Mouse (Mus musculus): ENCODE measurements at regions not wholly inside any gene's neighbourhood (a gene's known extent, or its start where the extent isn't known, plus 50 kb on each side); places are given as distances from the start of the nearest gene placed in this dataset.

DNA sequence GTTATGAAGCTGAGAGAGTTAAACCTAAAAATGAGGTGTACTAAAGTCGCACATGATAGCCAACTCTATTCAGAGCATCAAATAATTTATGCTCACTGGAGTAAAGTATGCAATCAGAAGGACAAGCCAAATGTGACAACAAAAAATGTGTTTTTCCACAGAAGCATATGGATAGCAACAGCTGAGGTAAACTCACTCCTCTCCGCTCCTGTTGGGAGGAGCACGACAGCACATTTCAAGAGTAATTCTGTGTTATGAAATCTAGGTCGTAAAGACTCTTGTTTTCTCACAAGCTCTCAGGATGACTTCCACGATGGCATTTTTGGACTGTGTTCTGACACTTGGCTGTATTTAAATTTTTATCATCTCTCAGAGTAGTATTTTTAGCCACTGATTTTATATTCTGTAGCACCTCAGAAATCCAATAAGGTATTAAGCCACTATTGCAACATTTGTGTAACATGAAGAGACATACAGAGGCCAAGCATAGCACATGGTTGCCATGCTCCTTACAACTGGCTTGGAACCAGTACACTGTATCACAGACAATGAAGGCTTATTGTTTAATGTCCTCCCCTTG lies 70.3 kb upstream of the Mbnl1 start:
- Histone ChIP-seq H3K27ac (ENCODE audit: insufficient read depth, low read depth, low read length) (no peak overlapping the region), H3K4me1 (ENCODE audit: control insufficient read depth, insufficient read depth, low read length) (peaks cover 6% of the 10 kb centered on the region)
- TF ChIP-seq POLR2A (IDR thresholded peaks at IDR 0.05; ENCODE audit: borderline replicate concordance, low read depth, low read length) (no peak), CTCF (IDR thresholded peaks at IDR 0.05; ENCODE audit: low read depth, low read length) (no peak)

DNA sequence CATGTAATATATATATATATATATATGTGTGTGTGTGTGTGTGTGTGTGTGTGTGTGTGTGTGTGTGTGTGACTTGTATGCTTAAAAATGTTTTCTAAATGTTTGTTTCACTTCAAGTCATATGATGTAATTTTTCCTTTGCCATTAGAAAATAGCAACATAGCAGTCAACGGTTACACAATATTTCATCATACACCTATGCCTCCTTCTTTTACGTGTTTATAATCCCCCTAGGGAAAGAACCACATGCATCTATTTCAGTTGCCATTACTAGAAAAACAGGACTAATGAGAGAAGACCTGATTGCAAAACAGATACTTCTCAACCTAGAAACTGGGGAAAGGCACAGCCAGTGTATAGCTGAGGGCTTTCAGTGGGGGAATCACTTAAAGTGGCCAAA lies 65.2 kb upstream of the Mbnl1 start:
- TF ChIP-seq POLR2A (IDR thresholded peaks at IDR 0.05; ENCODE audit: borderline replicate concordance, low read depth, low read length) (no peak), CTCF (IDR thresholded peaks at IDR 0.05; ENCODE audit: low read depth, low read length) (no peak)
- no peak overlapping the region for H3K4me3 ChIP-seq (ENCODE audit: insufficient read depth, low read length)
- H3K4me1 ChIP-seq (ENCODE audit: control insufficient read depth, insufficient read depth, low read length), result peaks cover 14% of the 10 kb centered on the region
- peak overlapping the region; percentile 51 for H3K27ac ChIP-seq (ENCODE audit: insufficient read depth, low read depth, low read length)

More for the DNA sequence above, 70.3 kb upstream of the Mbnl1 start:
- H3K4me3 ChIP-seq (ENCODE audit: insufficient read depth, low read length), result no peak overlapping the region

DNA sequence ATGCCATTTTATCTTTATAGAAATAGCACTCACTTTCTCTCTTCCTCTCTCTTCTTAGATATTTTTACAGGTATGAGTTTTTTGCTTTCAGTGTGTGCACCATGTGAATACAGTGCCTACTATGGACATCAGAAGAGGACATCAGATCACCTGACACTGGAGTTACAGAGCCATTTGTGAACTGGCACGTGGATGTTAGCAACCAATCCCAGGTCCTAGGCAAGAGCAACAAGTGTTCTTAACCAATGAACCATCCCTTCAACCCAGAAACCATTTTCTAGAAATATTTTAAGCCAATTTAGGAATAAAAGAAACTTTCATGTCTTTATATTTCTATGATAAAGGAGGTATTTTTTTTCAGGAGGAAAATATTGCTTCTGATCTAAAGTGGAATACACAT lies 64.7 kb upstream of the Mbnl1 start:
- Histone ChIP-seq H3K4me1 (ENCODE audit: control insufficient read depth, insufficient read depth, low read length) (peaks cover 14% of the 10 kb centered on the region), H3K27ac (ENCODE audit: insufficient read depth, low read depth, low read length) (peak overlapping the region; percentile 51), H3K4me3 (ENCODE audit: insufficient read depth, low read length) (no peak overlapping the region)
- TF ChIP-seq CTCF (IDR thresholded peaks at IDR 0.05; ENCODE audit: low read depth, low read length) (no peak), POLR2A (IDR thresholded peaks at IDR 0.05; ENCODE audit: borderline replicate concordance, low read depth, low read length) (no peak)

DNA sequence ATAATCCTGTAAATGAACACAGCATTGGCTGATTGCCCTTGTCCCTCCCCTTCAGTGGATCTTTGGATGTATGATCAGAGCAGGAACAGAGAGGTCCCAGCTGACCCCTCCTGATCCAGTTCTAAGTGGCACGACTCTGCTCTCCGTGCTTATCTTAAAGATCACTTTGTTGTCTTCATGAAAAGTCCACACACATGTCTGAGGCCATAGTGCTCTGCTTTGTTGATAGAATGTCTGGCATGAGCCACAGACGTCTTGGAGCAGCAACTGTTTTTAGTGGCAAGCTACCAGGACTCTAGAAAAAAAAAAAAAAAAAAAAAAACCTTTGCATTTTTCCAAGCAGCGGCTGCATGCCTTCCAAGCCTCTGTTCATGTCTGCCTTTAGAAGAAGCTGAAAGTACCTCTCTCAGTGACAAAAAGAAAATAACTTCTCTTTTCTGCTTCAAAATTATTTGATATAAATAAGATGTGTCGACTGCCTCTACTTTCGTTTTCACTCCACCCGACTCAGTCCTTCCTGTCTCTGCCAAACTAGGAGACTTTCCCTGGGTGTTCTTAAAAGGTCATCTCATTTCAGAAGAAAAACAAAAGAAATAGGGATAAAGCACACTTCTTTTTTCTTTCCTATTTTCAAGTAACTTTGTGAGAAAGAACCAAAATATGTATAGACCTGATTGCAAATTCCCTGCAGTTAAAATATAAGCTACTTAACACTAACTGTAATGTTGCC lies 63.9 kb upstream of the Mbnl1 start:
- TF ChIP-seq POLR2A (IDR thresholded peaks at IDR 0.05; ENCODE audit: borderline replicate concordance, low read depth, low read length) (no peak), CTCF (IDR thresholded peaks at IDR 0.05; ENCODE audit: low read depth, low read length) (no peak)
- H3K4me1 ChIP-seq (ENCODE audit: control insufficient read depth, insufficient read depth, low read length), result peaks cover 14% of the 10 kb centered on the region
- H3K4me3 ChIP-seq (ENCODE audit: insufficient read depth, low read length), result peak overlapping the region; percentile 57
- H3K27ac ChIP-seq (ENCODE audit: insufficient read depth, low read depth, low read length), result peak overlapping the region; percentile 95

DNA sequence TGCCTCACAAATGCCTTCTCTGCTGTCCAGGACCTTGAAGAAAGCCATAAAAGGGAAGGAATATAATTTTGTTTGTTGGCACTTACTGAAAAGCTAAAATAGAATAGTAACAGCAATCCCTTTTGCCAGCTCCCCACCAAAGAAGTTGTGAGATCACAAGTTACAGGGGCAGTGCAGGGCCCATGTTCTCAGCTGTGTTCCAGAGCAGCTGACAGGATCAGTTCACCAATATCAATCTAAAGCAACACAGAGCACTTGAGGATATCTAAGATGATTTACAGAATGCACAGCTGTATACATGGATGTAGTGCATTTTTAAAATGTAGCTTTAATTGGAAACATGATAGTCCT lies 63.4 kb upstream of the Mbnl1 start:
- Histone ChIP-seq H3K4me1 (ENCODE audit: control insufficient read depth, insufficient read depth, low read length) (peaks cover 14% of the 10 kb centered on the region), H3K27ac (ENCODE audit: insufficient read depth, low read depth, low read length) (peak overlapping the region; percentile 95), H3K4me3 (ENCODE audit: insufficient read depth, low read length) (peak overlapping the region; percentile 20)
- TF ChIP-seq CTCF (IDR thresholded peaks at IDR 0.05; ENCODE audit: low read depth, low read length), result no peak
- no peak for TF ChIP-seq POLR2A (IDR thresholded peaks at IDR 0.05; ENCODE audit: borderline replicate concordance, low read depth, low read length)

DNA sequence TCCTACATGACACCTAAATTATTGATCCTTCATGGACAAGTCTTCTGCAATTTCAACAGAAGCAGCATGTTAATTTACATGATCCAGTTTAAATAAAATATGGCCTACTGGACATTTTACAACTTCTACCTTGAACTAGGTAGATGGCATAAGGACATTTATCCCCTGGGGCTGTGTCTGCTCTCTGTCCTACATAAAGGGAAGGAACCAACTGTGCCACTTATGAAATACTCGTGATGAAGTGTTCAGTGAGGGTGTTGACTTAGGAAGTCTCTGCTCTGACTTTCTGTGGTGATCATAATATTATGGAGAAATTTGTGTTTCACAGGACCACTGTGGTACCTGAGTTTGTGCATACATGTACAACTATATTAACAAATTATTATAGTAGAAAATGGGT lies 60.9 kb upstream of the Mbnl1 start:
- no peak overlapping the region for H3K27ac ChIP-seq (ENCODE audit: insufficient read depth, low read depth, low read length)
- no peak overlapping the region for H3K4me3 ChIP-seq (ENCODE audit: insufficient read depth, low read length)
- no peak for TF ChIP-seq CTCF (IDR thresholded peaks at IDR 0.05; ENCODE audit: low read depth, low read length)
- TF ChIP-seq POLR2A (IDR thresholded peaks at IDR 0.05; ENCODE audit: borderline replicate concordance, low read depth, low read length), result no peak
- H3K4me1 ChIP-seq (ENCODE audit: control insufficient read depth, insufficient read depth, low read length), result peaks cover 13% of the 10 kb centered on the region

DNA sequence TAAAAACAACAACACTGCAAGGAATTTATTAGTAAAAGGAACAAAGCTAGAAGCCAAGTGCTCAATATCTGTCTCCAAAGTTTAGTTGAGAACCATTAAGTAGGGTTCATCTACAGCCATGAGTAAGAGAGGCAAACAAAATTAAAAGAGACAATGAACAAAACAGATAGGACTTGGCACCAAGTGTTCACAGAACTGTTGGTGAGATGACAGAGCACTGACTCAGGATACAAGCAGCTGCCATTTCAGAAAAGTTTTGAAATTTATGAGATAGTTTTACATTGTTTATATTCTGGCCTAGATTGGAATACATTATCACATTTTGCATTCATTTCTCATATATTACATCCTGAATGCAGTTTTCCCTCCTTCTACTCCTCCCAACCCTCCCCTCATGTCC lies 60.4 kb upstream of the Mbnl1 start:
- no peak for TF ChIP-seq CTCF (IDR thresholded peaks at IDR 0.05; ENCODE audit: low read depth, low read length)
- no peak overlapping the region for H3K4me3 ChIP-seq (ENCODE audit: insufficient read depth, low read length)
- H3K27ac ChIP-seq (ENCODE audit: insufficient read depth, low read depth, low read length), result no peak overlapping the region
- H3K4me1 ChIP-seq (ENCODE audit: control insufficient read depth, insufficient read depth, low read length), result peaks cover 11% of the 10 kb centered on the region

DNA sequence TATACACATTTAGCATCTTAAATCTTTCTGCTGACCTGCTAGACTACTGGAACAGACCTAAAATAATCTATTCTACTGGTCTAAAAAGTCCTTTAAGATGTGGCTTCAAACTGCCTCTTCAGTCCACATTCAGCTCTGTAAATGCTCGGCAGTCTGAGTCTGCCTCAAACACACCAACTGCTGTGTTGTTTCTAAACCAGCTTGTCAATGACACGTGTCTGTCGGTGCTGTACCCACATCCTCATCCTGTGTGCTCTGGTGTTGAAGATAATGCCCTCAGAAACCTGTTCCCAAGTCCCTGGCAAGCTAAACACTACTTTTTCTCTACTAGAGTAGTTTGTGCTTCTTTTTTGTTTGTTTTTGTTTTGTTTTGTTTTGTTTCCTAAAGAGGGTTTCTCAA lies 58.9 kb upstream of the Mbnl1 start:
- TF ChIP-seq POLR2A (IDR thresholded peaks at IDR 0.05; ENCODE audit: borderline replicate concordance, low read depth, low read length) (no peak), CTCF (IDR thresholded peaks at IDR 0.05; ENCODE audit: low read depth, low read length) (no peak)
- peaks cover 7% of the 10 kb centered on the region; the same call in 1 of the 2 replicates for H3K4me1 ChIP-seq (ENCODE audit: control insufficient read depth, insufficient read depth, low read length)
- no peak overlapping the region for H3K4me3 ChIP-seq (ENCODE audit: insufficient read depth, low read length)
- H3K27ac ChIP-seq (ENCODE audit: insufficient read depth, low read depth, low read length), result no peak overlapping the region

DNA sequence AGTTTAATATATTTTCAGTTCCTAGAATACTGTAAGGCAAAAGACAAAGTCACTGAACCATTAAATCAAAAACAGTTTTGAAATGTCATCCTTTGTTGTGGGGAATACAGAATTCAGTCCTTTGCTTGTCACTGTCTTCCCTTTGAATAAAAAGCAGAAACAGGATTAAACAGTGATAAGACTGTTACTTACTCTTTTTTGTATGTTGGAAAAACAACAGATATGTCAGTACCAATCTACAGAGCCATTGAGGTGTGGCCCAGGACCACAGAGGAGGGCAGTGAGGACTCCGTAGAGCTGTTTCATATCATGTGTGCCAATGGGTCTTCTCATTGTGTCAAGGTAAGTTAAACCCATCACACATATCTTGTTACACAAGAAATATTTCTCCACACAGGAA lies 55.6 kb upstream of the Mbnl1 start:
- Histone ChIP-seq H3K4me1 (ENCODE audit: control insufficient read depth, insufficient read depth, low read length) (no peaks in the 10 kb centered on the region), H3K4me3 (ENCODE audit: insufficient read depth, low read length) (no peak overlapping the region), H3K27ac (ENCODE audit: insufficient read depth, low read depth, low read length) (no peak overlapping the region)
- TF ChIP-seq CTCF (IDR thresholded peaks at IDR 0.05; ENCODE audit: low read depth, low read length) (no peak), POLR2A (IDR thresholded peaks at IDR 0.05; ENCODE audit: borderline replicate concordance, low read depth, low read length) (no peak)

DNA sequence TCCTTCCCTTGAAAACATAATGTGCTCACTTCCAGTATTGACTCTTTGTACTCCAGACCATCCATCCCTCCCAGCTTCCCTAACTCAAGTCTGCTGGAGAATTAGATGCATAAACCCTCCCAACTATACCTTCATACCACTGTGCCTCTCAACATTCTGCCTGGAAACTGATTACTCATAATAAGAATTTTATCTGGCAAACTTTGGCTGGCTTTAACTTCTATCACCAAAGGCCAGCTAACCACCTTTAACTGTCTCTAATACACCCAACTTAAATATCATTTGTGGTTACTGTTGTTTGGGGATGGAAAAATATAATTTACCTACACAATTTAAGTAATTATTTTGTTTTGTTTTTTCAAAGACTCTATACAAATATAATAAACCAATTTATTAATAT lies 54.0 kb upstream of the Mbnl1 start:
- TF ChIP-seq CTCF (IDR thresholded peaks at IDR 0.05; ENCODE audit: low read depth, low read length), result no peak
- no peak for TF ChIP-seq POLR2A (IDR thresholded peaks at IDR 0.05; ENCODE audit: borderline replicate concordance, low read depth, low read length)
- no peak overlapping the region for H3K27ac ChIP-seq (ENCODE audit: insufficient read depth, low read depth, low read length)
- H3K4me3 ChIP-seq (ENCODE audit: insufficient read depth, low read length), result no peak overlapping the region
- no peaks in the 10 kb centered on the region for H3K4me1 ChIP-seq (ENCODE audit: control insufficient read depth, insufficient read depth, low read length)

All from bone marrow macrophage, adult 2 months (primary cell).